Mouse (Mus musculus) myocyte (in vitro differentiated cells): ENCODE measurements around the gene Braf.

Source experiments
- E2F4 ChIP-seq: IDR thresholded peaks from one replicate; pipeline ENCODE4 v1.6.1; 2011; ENCODE audit warnings: mild to moderate bottlenecking, control low read depth, moderate library complexity; ENCODE audit not compliant: insufficient read depth
- MAX ChIP-seq: IDR thresholded peaks from one replicate; pipeline ENCODE4 v1.6.1; 2011; ENCODE audit warnings: low read depth, mild to moderate bottlenecking, control low read depth
- POLR2A ChIP-seq: IDR thresholded peaks from one replicate; pipeline ENCODE4 v1.6.1; 2011; ENCODE audit warnings: low read depth, mild to moderate bottlenecking, control low read depth, moderate library complexity; ENCODE audit not compliant: insufficient read length
- POLR2AphosphoS2 ChIP-seq: IDR thresholded peaks from one replicate; pipeline ENCODE4 v1.6.1; 2011; ENCODE audit warnings: low read depth, control low read depth; ENCODE audit not compliant: insufficient read length
- REST ChIP-seq: IDR thresholded peaks from one replicate; pipeline ENCODE4 v1.6.1; 2011; ENCODE audit warnings: mild to moderate bottlenecking, control low read depth, moderate library complexity; ENCODE audit not compliant: insufficient read depth, insufficient read length
- TCF12 ChIP-seq: IDR thresholded peaks from one replicate; pipeline ENCODE4 v1.6.1; 2011; ENCODE audit warnings: mild to moderate bottlenecking, control low read depth; ENCODE audit not compliant: poor library complexity, insufficient read depth, severe bottlenecking

DNA sequence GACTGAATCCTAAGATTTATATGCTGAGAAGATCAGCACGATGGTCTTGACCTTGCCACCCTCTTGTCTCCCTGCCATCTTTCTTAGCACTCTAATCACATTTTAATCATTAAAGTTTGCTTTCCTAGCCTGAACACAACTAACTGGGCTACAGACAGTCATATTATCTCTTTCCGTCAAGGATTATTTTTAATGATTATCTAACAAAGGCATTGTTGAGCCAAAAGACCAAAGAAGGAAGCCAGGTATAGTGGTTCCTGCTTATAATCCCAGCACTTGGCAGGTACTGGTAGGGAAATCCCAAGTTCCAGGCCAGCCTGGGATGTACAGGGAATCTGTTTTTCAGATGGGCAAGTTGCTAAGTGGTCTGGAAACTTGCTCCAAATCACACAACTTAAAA is 114.0 kb downstream of the Braf start:
- TF ChIP-seq POLR2A (no peak), TCF12 (no peak), E2F4 (no peak), REST (no peak), MAX (no peak), POLR2AphosphoS2 (no peak)
